Mouse (Mus musculus) kidney, postnatal 10 days (tissue): ENCODE data around the gene 4930507D05Rik.
"Not testable (repeated sequence)": the region's sequence is repeated elsewhere in the genome, so short reads cannot be mapped to it uniquely, and the experiment has no call there.

Experiments used
- DNase-seq: peaks from one replicate; pipeline ENCODE4 v3.0.0; 2021; ENCODE audit warnings: mixed read lengths

Gene 4930507D05Rik

GRCm38 (mm10) chr10:62481108-62481852 lies 32.0 kb downstream of the 4930507D05Rik start:
- DNase-seq: peak; percentile 1

- DNase-seq: peak; percentile 34
Measured at GRCm38 (mm10) chr10:62485878-62486582, 36.7 kb downstream of the 4930507D05Rik start.

GRCm38 (mm10) chr10:62486618-62487415 lies 37.5 kb downstream of the 4930507D05Rik start, which contains the start of gene Vps26a:
Vps26a (minus strand) TSS chr10:62486805.
- DNase-seq: peak; percentile 99

- DNase-seq: peak; percentile 63
Measured at GRCm38 (mm10) chr10:62488266-62488665, 39.0 kb downstream of the 4930507D05Rik start.

- not testable (repeated sequence) for DNase-seq
Measured at GRCm38 (mm10) chr10:62491681-62492080, 42.4 kb downstream of the 4930507D05Rik start.

DNA sequence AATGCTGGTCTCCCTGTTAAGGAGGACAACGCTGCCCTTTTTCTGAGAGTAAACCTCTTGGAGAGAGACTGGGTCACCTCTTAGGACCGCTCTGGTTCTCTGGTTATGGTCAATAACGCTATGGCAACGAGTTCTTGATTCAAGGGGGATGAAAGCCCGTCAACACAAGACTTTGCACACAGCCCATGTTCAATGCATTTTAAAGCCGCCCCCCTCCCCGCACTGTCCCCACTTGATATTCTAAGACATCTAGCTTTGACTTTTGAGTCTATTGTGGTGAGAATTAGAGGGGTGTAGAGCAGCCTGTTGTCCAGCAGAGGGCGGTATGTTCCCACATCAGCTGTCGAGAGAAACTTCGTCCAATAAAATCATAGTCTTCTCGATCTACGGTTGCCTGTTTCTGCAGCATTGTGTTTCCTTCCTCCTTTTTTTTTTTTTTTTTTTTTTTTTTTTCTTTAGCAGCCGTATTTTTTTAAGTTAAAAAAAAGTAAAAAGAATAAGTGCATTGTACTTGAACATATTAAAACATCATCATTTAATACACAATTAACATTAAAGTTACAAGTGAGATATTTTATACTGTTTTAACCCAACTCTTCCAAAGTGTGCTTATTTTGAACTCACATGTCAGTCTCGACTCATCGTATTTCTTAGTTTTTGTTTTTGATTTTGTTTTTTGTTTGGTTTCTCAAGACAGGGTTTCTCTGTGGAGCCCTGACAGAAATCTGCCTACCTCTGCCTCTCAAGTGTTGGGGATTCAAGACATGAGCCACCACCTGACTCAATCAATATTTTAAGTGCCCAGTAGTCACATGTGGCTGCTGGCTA lies 51.0 kb downstream of the 4930507D05Rik start:
- DNase-seq: peak; percentile 70
